Mouse (Mus musculus): ENCODE data around the gene Tbc1d14.

DNA sequence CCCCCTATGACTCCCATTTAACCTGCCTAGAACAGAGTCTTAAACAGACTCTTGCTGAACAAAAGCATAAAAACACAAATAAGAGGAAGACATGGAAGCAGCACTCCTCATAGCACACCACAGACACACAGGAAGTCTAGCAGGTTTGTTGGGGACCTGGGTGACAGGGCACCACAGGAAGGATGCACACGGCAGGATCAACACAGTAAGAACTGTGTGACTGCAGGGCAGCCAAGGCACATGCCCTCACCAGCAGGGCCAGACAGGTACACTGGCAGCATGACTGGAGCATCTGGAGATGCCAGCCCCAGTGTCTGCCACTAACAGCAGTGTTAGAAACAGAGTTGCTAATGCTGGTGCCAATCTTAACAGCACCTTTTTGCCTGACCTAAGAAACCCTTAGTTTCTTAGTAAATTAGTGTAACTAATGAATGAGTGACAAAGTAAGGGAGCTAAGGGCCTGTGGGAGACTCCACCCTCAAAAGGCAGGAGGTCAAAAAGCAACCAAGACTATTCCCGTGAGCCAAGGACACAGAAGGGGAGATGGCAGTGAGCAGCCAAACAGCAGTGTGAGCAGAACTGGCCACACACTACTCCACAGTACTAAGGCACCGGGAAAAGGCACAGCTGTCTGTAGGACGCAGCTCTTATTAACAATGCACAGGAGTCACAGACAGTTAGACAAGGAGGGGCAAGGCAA is 22.4 kb downstream of the Tbc1d14 start:
- TF ChIP-seq CTCF (IDR thresholded peaks at IDR 0.05; ENCODE audit: insufficient read depth, low read length) (no peak), POLR2A (IDR thresholded peaks at IDR 0.05; ENCODE audit: borderline replicate concordance, extremely low read depth, low read depth, low read length) (no peak)

All from lung, adult 2 months (tissue).